18 mouse cellular contexts compared by ENCODE assay signal in the genomic region with DNA sequence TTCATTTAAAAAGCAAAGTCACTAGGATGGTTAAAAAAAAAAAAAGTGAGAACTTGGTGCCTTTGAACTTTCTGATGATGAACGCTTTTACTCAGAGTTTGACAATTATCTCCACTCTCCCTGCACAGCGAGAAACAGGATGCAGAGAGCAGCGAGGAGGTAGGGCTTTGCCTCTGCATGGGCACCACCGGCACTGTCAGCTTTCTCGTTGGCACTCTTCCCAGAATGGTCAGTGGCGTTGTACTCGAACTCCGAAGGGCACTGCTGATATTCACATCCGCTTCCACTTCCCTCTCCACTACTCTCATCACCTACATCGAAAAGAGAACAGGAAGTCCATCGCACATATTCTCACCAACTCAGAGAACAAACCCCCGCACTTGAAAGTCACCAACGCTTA.
DNase-seq lines count a peak whose midpoint lies in the region; ATAC-seq lines count a peak whose summit lies in the region.
"Had no signal": no experiment of that assay in that cellular context is flagged by ENCODE, and none has a peak within 500 bp of the region (broad histone marks: within the 10 kb centered on the region; RNA-seq: fewer than 3 reads in every experiment).

No protein-coding gene starts in this region.

- H3K36me3 ChIP-seq in kidney, embryonic 15.5 days: no peaks in the 10 kb centered on the region
- H3K36me3 ChIP-seq: forebrain, embryonic 12.5 days; heart, embryonic 12.5 days; hindbrain, embryonic 13.5 days; intestine, embryonic 15.5 days; liver, embryonic 13.5 days; midbrain, embryonic 12.5 days; neural tube, embryonic 12.5 days; stomach, embryonic 15.5 days had no signal

- ATAC-seq in kidney, embryonic 15.5 days (replicated peaks; ENCODE audit: low FRiP score): no peak
- ATAC-seq: intestine, embryonic 15.5 days had no signal

- H3K4me2 ChIP-seq in kidney, embryonic 15.5 days: no peak overlapping the region
- H3K4me2 ChIP-seq: forebrain, embryonic 12.5 days; heart, embryonic 12.5 days; hindbrain, embryonic 13.5 days; intestine, embryonic 15.5 days; limb, embryonic 13.5 days; liver, embryonic 13.5 days; midbrain, embryonic 12.5 days; neural tube, embryonic 12.5 days; stomach, embryonic 15.5 days had no signal

- no peaks in the 10 kb centered on the region for H3K9me3 ChIP-seq in kidney, embryonic 15.5 days (replicated peaks)
- H3K9me3 ChIP-seq: forebrain, embryonic 12.5 days; heart, embryonic 12.5 days; hindbrain, embryonic 13.5 days; intestine, embryonic 15.5 days; limb, embryonic 13.5 days; liver, embryonic 13.5 days; midbrain, embryonic 12.5 days; neural tube, embryonic 12.5 days; stomach, embryonic 15.5 days had no signal

- no peaks in the 10 kb centered on the region for H3K4me1 ChIP-seq in kidney, embryonic 15.5 days
- H3K4me1 ChIP-seq: forebrain, embryonic 12.5 days; heart, embryonic 12.5 days; hindbrain, embryonic 13.5 days; intestine, embryonic 15.5 days; liver, embryonic 13.5 days; midbrain, embryonic 12.5 days; neural tube, embryonic 12.5 days; stomach, embryonic 15.5 days had no signal

- peak; percentile 8 for DNase-seq in adrenal gland, postnatal 10 days
- DNase-seq in adrenal gland, adult 8-10 months: no peak
- DNase-seq in kidney, postnatal 10 days: peak; percentile 32
- DNase-seq in retina, postnatal 1 day: peak; percentile 1
- DNase-seq in retina, embryonic 14.5 days (ENCODE audit: low spot score): no peak
- DNase-seq in lung, postnatal 25 days (ENCODE audit: low spot score): peak; percentile 2
- no peak for DNase-seq in urinary bladder, adult 2 months (ENCODE audit: low spot score)
- DNase-seq: heart, postnatal 14 days; liver, embryonic 13.5 days had no signal

- 76% methylated on average over 13 of the region's 13 CpGs for WGBS in kidney, embryonic 15.5 days

- H3K4me3 ChIP-seq in kidney, embryonic 15.5 days (replicated peaks): no peak overlapping the region
- H3K4me3 ChIP-seq: forebrain, embryonic 12.5 days; heart, embryonic 12.5 days; hindbrain, embryonic 13.5 days; intestine, embryonic 15.5 days; limb, embryonic 13.5 days; liver, embryonic 13.5 days; midbrain, embryonic 12.5 days; neural tube, embryonic 12.5 days; stomach, embryonic 15.5 days had no signal

- no peak overlapping the region for H3K9ac ChIP-seq in kidney, embryonic 15.5 days
- H3K9ac ChIP-seq: forebrain, embryonic 12.5 days; heart, embryonic 12.5 days; hindbrain, embryonic 13.5 days; intestine, embryonic 15.5 days; limb, embryonic 13.5 days; liver, embryonic 13.5 days; midbrain, embryonic 12.5 days; neural tube, embryonic 12.5 days; stomach, embryonic 15.5 days had no signal

- H3K27me3 ChIP-seq in kidney, embryonic 15.5 days: no peaks in the 10 kb centered on the region
- H3K27me3 ChIP-seq: forebrain, embryonic 12.5 days; heart, embryonic 12.5 days; intestine, embryonic 15.5 days; limb, embryonic 13.5 days; liver, embryonic 13.5 days; midbrain, embryonic 12.5 days; neural tube, embryonic 12.5 days; stomach, embryonic 15.5 days had no signal

- no peak overlapping the region for H3K27ac ChIP-seq in kidney, embryonic 15.5 days
- H3K27ac ChIP-seq: forebrain, embryonic 12.5 days; hindbrain, embryonic 13.5 days; intestine, embryonic 15.5 days; limb, embryonic 13.5 days; liver, embryonic 13.5 days; midbrain, embryonic 12.5 days; neural tube, embryonic 12.5 days; stomach, embryonic 15.5 days had no signal

Comparison
In these comparisons a context has a peak if more than half of its experiments do, and no peak if none do; other contexts are left out.
1. DNase-seq: peak in adrenal gland, postnatal 10 days (single experiment), kidney, postnatal 10 days (single experiment), retina, postnatal 1 day (single experiment) and lung, postnatal 25 days (single experiment); none in adrenal gland, adult 8-10 months (single experiment), retina, embryonic 14.5 days (single experiment) and urinary bladder, adult 2 months (single experiment).